14 mouse cellular contexts compared by ENCODE assay signal in the genomic region with DNA sequence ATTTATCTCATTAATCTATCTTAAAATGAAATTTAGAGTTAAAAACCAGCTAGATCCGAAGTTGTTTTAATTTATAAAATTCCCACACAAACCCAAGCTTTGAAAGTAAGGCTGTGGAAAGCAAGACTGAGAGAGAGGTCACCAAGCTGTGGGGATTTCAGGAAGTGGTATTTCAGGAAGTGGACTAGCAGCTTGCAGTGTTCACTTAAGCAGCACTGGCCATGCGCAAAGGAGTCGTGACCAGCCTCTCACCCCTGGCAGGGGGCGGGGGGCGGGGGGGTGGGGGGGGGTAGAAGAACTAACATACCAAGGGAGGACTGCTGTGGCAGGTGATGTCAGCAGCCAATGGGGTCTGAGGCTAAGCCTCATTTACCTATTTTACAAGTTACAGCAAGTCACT.
DNase-seq lines count a peak whose midpoint lies in the region; ATAC-seq and TF ChIP-seq lines count a peak whose summit lies in the region.
"Had no signal": no experiment of that assay in that cellular context is flagged by ENCODE, and none has a peak within 500 bp of the region (broad histone marks: within the 10 kb centered on the region; RNA-seq: fewer than 3 reads in every experiment).

No protein-coding gene starts in this region.

- no peak overlapping the region for H3K4me3 ChIP-seq in forebrain, embryonic 11.5 days (ENCODE audit: low read depth, low read length)
- H3K4me3 ChIP-seq in forebrain, embryonic 13.5 days = no peak overlapping the region
- H3K4me3 ChIP-seq in kidney, embryonic 16.5 days (ENCODE audit: low read length) = no peak overlapping the region
- H3K4me3 ChIP-seq in CH12.LX (replicated peaks in 1 of 3; ENCODE audit: low read depth in 2 of 3, low read length in 2 of 3, poor library complexity in 1 of 3) = no peak overlapping the region
- H3K4me3 ChIP-seq in intestine, embryonic 16.5 days (ENCODE audit: low read length) = no peak overlapping the region
- H3K4me3 ChIP-seq: liver, embryonic 15.5 days; midbrain, embryonic 12.5 days had no signal

- dilution Hi-C loops in CH12.LX (cut with MboI; ENCODE audit: extremely low pct_ligation_motif_present, extremely low pct_unique_long_range_greater_than_20kb, low sequenced_read_pairs) = no loop called here

- TF ChIP-seq CTCF in CH12.LX (conservative IDR thresholded peaks at IDR 0.05 in 1 of 2, IDR thresholded peaks at IDR 0.05 in 1 of 2; ENCODE audit: low read depth in 2 of 2, low read length in 2 of 2) = no peak

- H3K9me3 ChIP-seq in forebrain, embryonic 11.5 days (ENCODE audit: control insufficient read depth, low read length) = no peaks in the 10 kb centered on the region
- no peaks in the 10 kb centered on the region for H3K9me3 ChIP-seq in forebrain, embryonic 13.5 days (replicated peaks)
- no peaks in the 10 kb centered on the region for H3K9me3 ChIP-seq in kidney, embryonic 16.5 days (ENCODE audit: low read length)
- no peaks in the 10 kb centered on the region for H3K9me3 ChIP-seq in CH12.LX (replicated peaks; ENCODE audit: low read length)
- no peaks in the 10 kb centered on the region for H3K9me3 ChIP-seq in intestine, embryonic 16.5 days (ENCODE audit: control insufficient read depth, low read length)
- H3K9me3 ChIP-seq: liver, embryonic 15.5 days; midbrain, embryonic 12.5 days had no signal

- H3K4me1 ChIP-seq in forebrain, embryonic 11.5 days (replicated peaks; ENCODE audit: control insufficient read depth, insufficient read depth, low read length) = no peaks in the 10 kb centered on the region
- no peaks in the 10 kb centered on the region for H3K4me1 ChIP-seq in forebrain, embryonic 13.5 days
- 0 out of 2 replicates have a peak, but pooled peaks cover 3% of the 10 kb centered on the region for H3K4me1 ChIP-seq in kidney, embryonic 16.5 days (ENCODE audit: insufficient read depth, low read length)
- peaks cover 5 to 18% of the 10 kb centered on the region in 2 experiments; a peak in 2 of 4 replicates for H3K4me1 ChIP-seq in CH12.LX (ENCODE audit: control insufficient read depth in 1 of 2, insufficient read depth in 2 of 2)
- H3K4me1 ChIP-seq in intestine, embryonic 16.5 days (ENCODE audit: control insufficient read depth, insufficient read depth, low read length) = no peaks in the 10 kb centered on the region
- H3K4me1 ChIP-seq: liver, embryonic 15.5 days; midbrain, embryonic 12.5 days had no signal

- peak; percentile 15; the same call in 1 of the 2 replicates for ATAC-seq in forebrain, embryonic 11.5 days (replicated peaks; ENCODE audit: low FRiP score)
- no peak for ATAC-seq in forebrain, embryonic 13.5 days
- ATAC-seq in kidney, embryonic 16.5 days (ENCODE audit: low FRiP score, low TSS enrichment) = peak; percentile 79; the same call in 1 of the 2 replicates
- ATAC-seq in intestine, embryonic 16.5 days = 0 out of 2 replicates have a peak, but pooled peaks have one; percentile 28

- no peaks in the 10 kb centered on the region for H3K36me3 ChIP-seq in forebrain, embryonic 11.5 days (ENCODE audit: control insufficient read depth, insufficient read depth, low read length)
- no peaks in the 10 kb centered on the region for H3K36me3 ChIP-seq in forebrain, embryonic 13.5 days (ENCODE audit: poor library complexity, severe bottlenecking)
- H3K36me3 ChIP-seq in kidney, embryonic 16.5 days (ENCODE audit: insufficient read depth, low read length) = no peaks in the 10 kb centered on the region
- H3K36me3 ChIP-seq in CH12.LX (replicated peaks in 1 of 2; ENCODE audit: control insufficient read depth in 1 of 2, insufficient read depth in 1 of 2, low read length in 1 of 2) = no peaks in the 10 kb centered on the region
- H3K36me3 ChIP-seq in intestine, embryonic 16.5 days (ENCODE audit: control insufficient read depth, insufficient read depth, low read length) = no peaks in the 10 kb centered on the region
- H3K36me3 ChIP-seq: liver, embryonic 15.5 days; midbrain, embryonic 12.5 days had no signal

- no peak for TF ChIP-seq POLR2A in CH12.LX (IDR thresholded peaks at IDR 0.05; ENCODE audit: low read depth, low read length)

- no peak for DNase-seq in forebrain, embryonic 11.5 days (ENCODE audit: low spot score)
- no peak for DNase-seq in kidney, adult 18-20 months
- no peak for DNase-seq in CH12.LX (ENCODE audit: extremely low read depth)
- no peak for DNase-seq in spleen, postnatal 10 days (ENCODE audit: low spot score in 2 of 2)
- no peak for DNase-seq in cerebellum, postnatal 4 days (ENCODE audit: low spot score in 2 of 2)
- DNase-seq: adrenal gland, postnatal 25 days; cerebellum, postnatal 25 days; retina, postnatal 1 day; spleen, adult 18-20 months had no signal

- no peak overlapping the region for H3K27ac ChIP-seq in forebrain, embryonic 11.5 days (ENCODE audit: low read depth, low read length)
- no peak overlapping the region for H3K27ac ChIP-seq in forebrain, embryonic 13.5 days
- H3K27ac ChIP-seq in kidney, embryonic 16.5 days (ENCODE audit: low read length) = no peak overlapping the region
- no peak overlapping the region for H3K27ac ChIP-seq in CH12.LX (ENCODE audit: insufficient read depth, low read depth)
- no peak overlapping the region for H3K27ac ChIP-seq in intestine, embryonic 16.5 days (ENCODE audit: low read length)
- H3K27ac ChIP-seq: liver, embryonic 15.5 days; midbrain, embryonic 12.5 days had no signal

- WGBS in forebrain, embryonic 11.5 days = 26% methylated on average over 5 of the region's 5 CpGs
- 26% methylated on average over 5 of the region's 5 CpGs for WGBS in forebrain, embryonic 13.5 days
- WGBS in kidney, embryonic 16.5 days = 9% methylated on average over 5 of the region's 5 CpGs
- 16% methylated on average over 5 of the region's 5 CpGs for WGBS in intestine, embryonic 16.5 days

- H3K4me2 ChIP-seq in forebrain, embryonic 11.5 days (ENCODE audit: low read depth, low read length, severe bottlenecking) = no peak overlapping the region
- no peak overlapping the region for H3K4me2 ChIP-seq in forebrain, embryonic 13.5 days
- peak overlapping the region; percentile 20; the same call in 1 of the 2 replicates for H3K4me2 ChIP-seq in kidney, embryonic 16.5 days (replicated peaks; ENCODE audit: low read depth, low read length)
- H3K4me2 ChIP-seq in CH12.LX (ENCODE audit: insufficient read depth, low read depth, poor library complexity, severe bottlenecking) = no peak overlapping the region
- 0 out of 2 replicates have a peak overlapping the region, but pooled peaks have one; percentile 11 for H3K4me2 ChIP-seq in intestine, embryonic 16.5 days (ENCODE audit: low read depth, low read length)
- H3K4me2 ChIP-seq: liver, embryonic 15.5 days; midbrain, embryonic 12.5 days had no signal

- no peak for TF ChIP-seq EP300 in CH12.LX (IDR thresholded peaks at IDR 0.05; ENCODE audit: low read length)

- no peak for TF ChIP-seq RAD21 in CH12.LX (IDR thresholded peaks at IDR 0.05; ENCODE audit: low read depth, low read length)

- no peaks in the 10 kb centered on the region for H3K27me3 ChIP-seq in forebrain, embryonic 11.5 days (ENCODE audit: control insufficient read depth, insufficient read depth, low read length)
- no peaks in the 10 kb centered on the region for H3K27me3 ChIP-seq in forebrain, embryonic 13.5 days
- H3K27me3 ChIP-seq in kidney, embryonic 16.5 days (ENCODE audit: insufficient read depth, low read length) = no peaks in the 10 kb centered on the region
- no peaks in the 10 kb centered on the region for H3K27me3 ChIP-seq in CH12.LX (replicated peaks)
- no peaks in the 10 kb centered on the region for H3K27me3 ChIP-seq in intestine, embryonic 16.5 days (replicated peaks; ENCODE audit: control insufficient read depth, insufficient read depth, low read length)
- H3K27me3 ChIP-seq: liver, embryonic 15.5 days; midbrain, embryonic 12.5 days had no signal

- H3K9ac ChIP-seq in forebrain, embryonic 11.5 days (ENCODE audit: low read length) = no peak overlapping the region
- no peak overlapping the region for H3K9ac ChIP-seq in forebrain, embryonic 13.5 days
- H3K9ac ChIP-seq in kidney, embryonic 16.5 days (replicated peaks; ENCODE audit: low read length) = no peak overlapping the region
- no peak overlapping the region for H3K9ac ChIP-seq in CH12.LX (ENCODE audit: insufficient read depth, low read depth)
- no peak overlapping the region for H3K9ac ChIP-seq in intestine, embryonic 16.5 days (ENCODE audit: low read depth, low read length)
- H3K9ac ChIP-seq: liver, embryonic 15.5 days; midbrain, embryonic 12.5 days had no signal

- in situ Hi-C loops in CH12.LX (cut with MboI; ENCODE audit: low pct_ligation_motif_present, low pct_unique_long_range_greater_than_20kb, low sequenced_read_pairs) = loop anchor here (25.0 kb wide), 1 partner anchor 158 kb away; a partner anchor contains a TSS

- no peaks in the 10 kb centered on the region for H3K79me2 ChIP-seq in CH12.LX (replicated peaks; ENCODE audit: control insufficient read depth, extremely low read depth, insufficient read depth, poor library complexity, severe bottlenecking)

TF ChIP-seq in CH12.LX, 34 proteins besides CTCF, POLR2A, EP300 and RAD21:
- no peak for TF ChIP-seq PAX5 (IDR thresholded peaks at IDR 0.05; ENCODE audit: low read length)
- peak; percentile 66 for TF ChIP-seq ELF1 (IDR thresholded peaks at IDR 0.05; ENCODE audit: low read depth, low read length)
- no peak for TF ChIP-seq E2F4 (IDR thresholded peaks at IDR 0.05; ENCODE audit: insufficient replicate concordance, low read depth, low read length)
- TF ChIP-seq GABPA (IDR thresholded peaks at IDR 0.05; ENCODE audit: insufficient replicate concordance, low read depth, low read length) = no peak
- TF ChIP-seq CHD2 (IDR thresholded peaks at IDR 0.05; ENCODE audit: low read length) = no peak
- TF ChIP-seq TCF12 (IDR thresholded peaks at IDR 0.05; ENCODE audit: low read depth, low read length) = no peak
- no peak for TF ChIP-seq MAFK (IDR thresholded peaks at IDR 0.05; ENCODE audit: insufficient replicate concordance, low read length)
- no peak for TF ChIP-seq CHD1 (IDR thresholded peaks at IDR 0.05; ENCODE audit: low read depth, low read length)
- TF ChIP-seq NRF1 (IDR thresholded peaks at IDR 0.05; ENCODE audit: low read depth, low read length) = peak; percentile 50
- TF ChIP-seq ZMIZ1 (IDR thresholded peaks at IDR 0.05; ENCODE audit: low read depth, low read length) = no peak
- no peak for TF ChIP-seq MYC (IDR thresholded peaks at IDR 0.05; ENCODE audit: low read depth, low read length)
- no peak for TF ChIP-seq ZKSCAN1 (IDR thresholded peaks at IDR 0.05; ENCODE audit: borderline replicate concordance, low read depth, low read length)
- no peak for TF ChIP-seq UBTF (IDR thresholded peaks at IDR 0.05; ENCODE audit: low read depth, low read length)
- TF ChIP-seq ZC3H11A (IDR thresholded peaks at IDR 0.05; ENCODE audit: low read depth, low read length) = no peak
- TF ChIP-seq JUND (conservative IDR thresholded peaks at IDR 0.05; ENCODE audit: low read depth, low read length) = no peak
- no peak for TF ChIP-seq SIN3A (IDR thresholded peaks at IDR 0.05; ENCODE audit: low read length)

Comparison
In these comparisons a context has a peak if more than half of its experiments do, and no peak if none do; other contexts are left out.
1. H3K4me2 ChIP-seq: peak in kidney, embryonic 16.5 days (single experiment) and intestine, embryonic 16.5 days (single experiment); none in forebrain, embryonic 11.5 days (single experiment), forebrain, embryonic 13.5 days (single experiment) and CH12.LX (single experiment).